Comparison of ENCODE assay signal across 19 mouse cellular contexts in genomic region chr10:87804792-87805082, GRCm38 (mm10). TPM values are rescaled to one million over a fixed set of nuclear protein-coding genes. Genes with fewer than 3 reads are reported as not detected.
"Had no signal": no experiment of that assay in that cellular context is flagged by ENCODE, and none has a peak within 500 bp of the region (broad histone marks: within the 10 kb centered on the region; RNA-seq: fewer than 3 reads in every experiment).

No protein-coding gene starts in this region.

- H3K4me3 ChIP-seq: liver, embryonic 12.5 days; lung, embryonic 15.5 days; midbrain, embryonic 10.5 days; midbrain, embryonic 12.5 days; myocyte; neural tube, embryonic 13.5 days; neural tube, embryonic 15.5 days had no signal

- H3K36me3 ChIP-seq: liver, embryonic 12.5 days; lung, embryonic 15.5 days; midbrain, embryonic 10.5 days; midbrain, embryonic 12.5 days; neural tube, embryonic 13.5 days; neural tube, embryonic 15.5 days had no signal

- H3K27me3 ChIP-seq: liver, embryonic 12.5 days; lung, embryonic 15.5 days; midbrain, embryonic 12.5 days; neural tube, embryonic 13.5 days; neural tube, embryonic 15.5 days had no signal

- H3K4me2 ChIP-seq: liver, embryonic 12.5 days; lung, embryonic 15.5 days; midbrain, embryonic 12.5 days; neural tube, embryonic 13.5 days; neural tube, embryonic 15.5 days had no signal

- H3K4me1 ChIP-seq: liver, embryonic 12.5 days; lung, embryonic 15.5 days; midbrain, embryonic 10.5 days; midbrain, embryonic 12.5 days; neural tube, embryonic 13.5 days; neural tube, embryonic 15.5 days had no signal

- H3K9me3 ChIP-seq: liver, embryonic 12.5 days; lung, embryonic 15.5 days; midbrain, embryonic 10.5 days; midbrain, embryonic 12.5 days; neural tube, embryonic 13.5 days; neural tube, embryonic 15.5 days had no signal

- DNase-seq: lung, postnatal 4 days; midbrain, embryonic 14.5 days; right cerebral cortex, adult 18-20 months; right cerebral cortex, postnatal 25 days; right cerebral cortex, postnatal 4 days; spleen, adult 18-20 months; thymus, adult 18-20 months; thymus, postnatal 14 days; thymus, postnatal 36 days had no signal

- ATAC-seq: liver, embryonic 12.5 days; midbrain, embryonic 16.5 days had no signal

- H3K9ac ChIP-seq: liver, embryonic 12.5 days; liver, embryonic 14.5 days; lung, embryonic 15.5 days; midbrain, embryonic 12.5 days; neural tube, embryonic 13.5 days; neural tube, embryonic 15.5 days had no signal

- H3K27ac ChIP-seq: liver, embryonic 12.5 days; liver, embryonic 14.5 days; lung, embryonic 15.5 days; midbrain, embryonic 10.5 days; midbrain, embryonic 12.5 days; neural tube, embryonic 13.5 days; neural tube, embryonic 15.5 days had no signal

RNA-seq across cellular contexts. Expression of gene Igf1, which starts 53.3 kb away (rescaled TPM):
- total RNA-seq: megakaryocyte-erythroid progenitor cell, adult 5-6 weeks had no signal
